Mouse (Mus musculus) myocyte (in vitro differentiated cells): ENCODE measurements around the gene Fbrsl1. TPM values are rescaled to one million over a fixed set of nuclear protein-coding genes. Genes with fewer than 3 reads are reported as not detected.

Experiments used
- H3K27me3 ChIP-seq: one replicate; pipeline ENCODE4 v1.6.1; 2011; ENCODE audit not compliant: control insufficient read depth, insufficient read depth, insufficient read length
- H3K36me3 ChIP-seq: one replicate; pipeline ENCODE4 v1.6.1; 2011; ENCODE audit not compliant: control insufficient read depth, insufficient read depth
- H3K4me2 ChIP-seq: one replicate; pipeline ENCODE4 v1.6.1; 2011; ENCODE audit warnings: low read depth, control low read depth
- H3K4me3 ChIP-seq: one replicate; pipeline ENCODE4 v1.5.1; 2011; ENCODE audit warnings: mild to moderate bottlenecking, control low read depth, moderate library complexity
- H3K79me2 ChIP-seq: one replicate; pipeline ENCODE4 v1.6.1; 2011; ENCODE audit not compliant: control insufficient read depth, insufficient read depth
- H3ac ChIP-seq: one replicate; pipeline ENCODE4 v1.6.1; 2011; ENCODE audit not compliant: control insufficient read depth, insufficient read length
- CEBPB ChIP-seq: IDR thresholded peaks from 2 replicates; pipeline ENCODE4 v1.6.1; 2011; ENCODE audit warnings: mild to moderate bottlenecking, moderate library complexity; ENCODE audit not compliant: poor library complexity, insufficient read depth, severe bottlenecking
- E2F4 ChIP-seq: IDR thresholded peaks from one replicate; pipeline ENCODE4 v1.6.1; 2011; ENCODE audit warnings: mild to moderate bottlenecking, control low read depth, moderate library complexity; ENCODE audit not compliant: insufficient read depth
- MAX ChIP-seq: IDR thresholded peaks from one replicate; pipeline ENCODE4 v1.6.1; 2011; ENCODE audit warnings: low read depth, mild to moderate bottlenecking, control low read depth
- MYOD1 ChIP-seq, 3 experiments: IDR thresholded peaks; one replicate each; pipeline ENCODE4 v1.6.1; 2011; ENCODE audit warnings: control low read depth in 2 of 3, low read depth in 2 of 3, mild to moderate bottlenecking in 2 of 3, moderate library complexity in 1 of 3; ENCODE audit not compliant: insufficient read length in 2 of 3, control insufficient read depth in 1 of 3
- MYOG ChIP-seq, 3 experiments: IDR thresholded peaks; one replicate each; pipeline ENCODE4 v1.6.1; 2011; ENCODE audit warnings: control low read depth in 2 of 3, low read depth in 2 of 3, mild to moderate bottlenecking in 2 of 3; ENCODE audit not compliant: insufficient read length in 2 of 3, control insufficient read depth in 1 of 3, insufficient read depth in 1 of 3
- POLR2A ChIP-seq: IDR thresholded peaks from one replicate; pipeline ENCODE4 v1.6.1; 2011; ENCODE audit warnings: low read depth, mild to moderate bottlenecking, control low read depth, moderate library complexity; ENCODE audit not compliant: insufficient read length
- POLR2AphosphoS2 ChIP-seq: IDR thresholded peaks from one replicate; pipeline ENCODE4 v1.6.1; 2011; ENCODE audit warnings: low read depth, control low read depth; ENCODE audit not compliant: insufficient read length
- REST ChIP-seq: IDR thresholded peaks from one replicate; pipeline ENCODE4 v1.6.1; 2011; ENCODE audit warnings: mild to moderate bottlenecking, control low read depth, moderate library complexity; ENCODE audit not compliant: insufficient read depth, insufficient read length
- SRF ChIP-seq: IDR thresholded peaks from one replicate; pipeline ENCODE4 v1.6.1; 2011; ENCODE audit warnings: low read depth; ENCODE audit not compliant: control insufficient read depth, insufficient read length
- TCF12 ChIP-seq: IDR thresholded peaks from one replicate; pipeline ENCODE4 v1.6.1; 2011; ENCODE audit warnings: mild to moderate bottlenecking, control low read depth; ENCODE audit not compliant: poor library complexity, insufficient read depth, severe bottlenecking
- TCF3 ChIP-seq: IDR thresholded peaks from one replicate; pipeline ENCODE4 v1.6.1; 2011; ENCODE audit warnings: low read depth, control low read depth; ENCODE audit not compliant: insufficient read length
- USF1 ChIP-seq: IDR thresholded peaks from one replicate; pipeline ENCODE4 v1.6.1; 2011; ENCODE audit warnings: low read depth, mild to moderate bottlenecking, control low read depth, moderate library complexity
- polyA plus RNA-seq: library from polyadenylated mRNA; unstranded; fragments of >200 nt; fragmentation: generic; extraction: Trizol; gene quantifications from one replicate; pipeline ENCODE4 v1.2.1, GENCODE M21; 2012; ENCODE audit warnings: missing spikeins

The Fbrsl1 gene
- polyA plus RNA-seq, 1 experiment, result 19.0 TPM

DNA sequence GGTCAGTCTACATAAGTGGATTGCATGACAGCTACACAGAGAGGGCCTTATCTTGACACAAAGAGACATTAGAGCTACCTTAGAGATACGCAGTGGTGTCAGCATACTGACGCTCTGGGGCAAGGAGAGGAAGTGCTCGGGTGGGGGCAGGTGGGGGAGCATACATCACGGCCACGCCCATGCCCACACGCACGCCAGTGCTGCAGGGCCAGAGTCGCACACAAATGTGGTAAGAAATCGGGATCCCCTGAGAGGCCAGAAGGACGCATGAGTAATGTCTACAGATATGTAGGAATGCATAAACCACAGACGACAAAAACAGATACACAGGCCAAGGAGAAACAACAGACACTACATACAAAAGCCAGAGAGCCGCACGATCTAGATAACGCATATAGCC, 35.3 kb downstream of the Fbrsl1 start:
- TF ChIP-seq POLR2AphosphoS2 (no peak), SRF (no peak), REST (no peak), POLR2A (no peak), CEBPB (no peak), MYOD1 (IDR thresholded peaks at IDR 0.05; ENCODE audit: control insufficient read depth in 1 of 3, insufficient read length in 2 of 3, low read depth in 2 of 3) (no peak), E2F4 (no peak), USF1 (no peak), MYOG (IDR thresholded peaks at IDR 0.05; ENCODE audit: control insufficient read depth in 1 of 3, insufficient read depth in 1 of 3, insufficient read length in 2 of 3, low read depth in 2 of 3) (no peak), MAX (no peak), TCF12 (no peak), TCF3 (no peak)
- no peak overlapping the region for H3K4me2 ChIP-seq
- H3K27me3 ChIP-seq, result no peaks in the 10 kb centered on the region

GRCm38 (mm10) chr5:110410386-110410785, 37.9 kb downstream of the Fbrsl1 start:
- TF ChIP-seq MYOG (IDR thresholded peaks at IDR 0.05; ENCODE audit: control insufficient read depth in 1 of 3, insufficient read depth in 1 of 3, insufficient read length in 2 of 3, low read depth in 2 of 3) (no peak), CEBPB (no peak), E2F4 (no peak), USF1 (no peak), MAX (no peak), POLR2A (no peak), SRF (no peak), TCF3 (no peak), REST (no peak), TCF12 (no peak), MYOD1 (IDR thresholded peaks at IDR 0.05; ENCODE audit: control insufficient read depth in 1 of 3, insufficient read length in 2 of 3, low read depth in 2 of 3) (no peak)
- no peaks in the 10 kb centered on the region for H3K27me3 ChIP-seq
- no peaks in the 10 kb centered on the region for H3K79me2 ChIP-seq
- H3K4me2 ChIP-seq, result no peak overlapping the region
- H3K4me3 ChIP-seq, result no peak overlapping the region
- H3K36me3 ChIP-seq, result no peaks in the 10 kb centered on the region
- H3ac ChIP-seq, result no peak overlapping the region

More for the DNA sequence above, 35.3 kb downstream of the Fbrsl1 start:
- Histone ChIP-seq H3ac (no peak overlapping the region), H3K79me2 (no peaks in the 10 kb centered on the region), H3K36me3 (no peaks in the 10 kb centered on the region), H3K4me3 (no peak overlapping the region)

DNA sequence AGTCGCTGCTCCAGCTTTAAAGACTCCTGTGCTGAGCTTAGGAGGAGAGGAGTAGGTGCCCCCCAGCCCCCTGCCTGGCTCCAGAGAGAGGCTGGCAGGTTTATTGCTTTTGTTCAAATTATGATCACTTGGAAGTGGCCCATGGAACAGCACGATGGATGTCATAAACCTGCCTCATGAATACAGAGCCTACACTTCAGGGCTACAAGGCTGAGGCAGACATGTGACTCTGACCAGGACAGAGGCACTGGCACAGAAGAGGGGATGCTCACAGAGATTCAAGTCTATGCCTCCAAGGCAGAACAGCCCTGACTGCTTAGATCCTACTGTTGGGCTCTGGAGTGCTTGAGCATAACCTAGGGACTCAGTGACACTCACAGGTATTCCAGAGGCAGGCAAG, 39.3 kb downstream of the Fbrsl1 start:
- TF ChIP-seq MYOG (IDR thresholded peaks at IDR 0.05; ENCODE audit: control insufficient read depth in 1 of 3, insufficient read depth in 1 of 3, insufficient read length in 2 of 3, low read depth in 2 of 3), result no peak
- TF ChIP-seq TCF3, result no peak
- TF ChIP-seq POLR2A, result no peak
- no peak for TF ChIP-seq POLR2AphosphoS2
- TF ChIP-seq USF1, result no peak
- no peak for TF ChIP-seq MAX
- Histone ChIP-seq H3K79me2 (no peaks in the 10 kb centered on the region), H3K4me3 (no peak overlapping the region), H3K27me3 (no peaks in the 10 kb centered on the region), H3K4me2 (no peak overlapping the region), H3ac (no peak overlapping the region), H3K36me3 (no peaks in the 10 kb centered on the region)

- H3K27me3 ChIP-seq, result no peaks in the 10 kb centered on the region
- no peak overlapping the region for H3K4me3 ChIP-seq
- H3K4me2 ChIP-seq, result no peak overlapping the region
- no peak overlapping the region for H3ac ChIP-seq
- TF ChIP-seq TCF3 (no peak), CEBPB (no peak), POLR2AphosphoS2 (no peak), MYOD1 (IDR thresholded peaks at IDR 0.05; ENCODE audit: control insufficient read depth in 1 of 3, insufficient read length in 2 of 3, low read depth in 2 of 3) (no peak), SRF (no peak), MAX (no peak), MYOG (IDR thresholded peaks at IDR 0.05; ENCODE audit: control insufficient read depth in 1 of 3, insufficient read depth in 1 of 3, insufficient read length in 2 of 3, low read depth in 2 of 3) (no peak), E2F4 (no peak), TCF12 (no peak), USF1 (no peak), POLR2A (no peak), REST (no peak)
- no peaks in the 10 kb centered on the region for H3K36me3 ChIP-seq
- no peaks in the 10 kb centered on the region for H3K79me2 ChIP-seq
Observed at GRCm38 (mm10) chr5:110406065-110406714, 42.1 kb downstream of the Fbrsl1 start.

- H3K4me2 ChIP-seq, result no peak overlapping the region
- no peaks in the 10 kb centered on the region for H3K27me3 ChIP-seq
- H3K4me3 ChIP-seq, result no peak overlapping the region
- H3K79me2 ChIP-seq, result no peaks in the 10 kb centered on the region
- no peaks in the 10 kb centered on the region for H3K36me3 ChIP-seq
- TF ChIP-seq MYOD1 (IDR thresholded peaks at IDR 0.05; ENCODE audit: control insufficient read depth in 1 of 3, insufficient read length in 2 of 3, low read depth in 2 of 3) (no peak), E2F4 (no peak), TCF3 (no peak)
- H3ac ChIP-seq, result no peak overlapping the region
Observed at GRCm38 (mm10) chr5:110403931-110404330, 44.4 kb downstream of the Fbrsl1 start.
